Mouse (Mus musculus) lung, adult 18-20 months (tissue): Measurements from ENCODE around the gene Jchain.
A peak's percentile ranks its signal among the peaks of the same experiment; 100 is the strongest.
"Not testable (repeated sequence)": the region's sequence is repeated elsewhere in the genome, so short reads cannot be mapped to it uniquely, and the experiment has no call there.

Experiments
- DNase-seq, 2 experiments: peaks; one replicate each; pipeline ENCODE4 v3.0.0; 2022; ENCODE audit warnings: mixed read lengths in 2 of 2

The Jchain gene

GRCm38 (mm10) chr5:88527657-88528056 lies at the start of gene Jchain:
Jchain (minus strand) TSS chr5:88527891.
- no peak for DNase-seq

- peak; percentile 67 to 80 for DNase-seq
Measured at GRCm38 (mm10) chr5:88575506-88576338, 48.0 kb upstream of the Jchain start.

GRCm38 (mm10) chr5:88574829-88575228 lies 47.1 kb upstream of the Jchain start:
- no peak for DNase-seq

- DNase-seq = no peak
Measured at GRCm38 (mm10) chr5:88569541-88569940, 41.9 kb upstream of the Jchain start.

GRCm38 (mm10) chr5:88566034-88566841 lies 38.5 kb upstream of the Jchain start:
- DNase-seq = no peak

- peak; percentile 72 to 74 for DNase-seq
Measured at GRCm38 (mm10) chr5:88565148-88566033, 37.7 kb upstream of the Jchain start.

- peak; percentile 87 to 90 for DNase-seq
Measured at GRCm38 (mm10) chr5:88564501-88565147, 36.9 kb upstream of the Jchain start, which contains the start of gene Rufy3. Rufy3 (plus strand) TSS chr5:88565040.

GRCm38 (mm10) chr5:88562863-88563780 lies 35.4 kb upstream of the Jchain start:
- no peak for DNase-seq

GRCm38 (mm10) chr5:88561080-88561814 lies 33.6 kb upstream of the Jchain start:
- DNase-seq = no peak

- no peak for DNase-seq
Measured at GRCm38 (mm10) chr5:88558991-88559390, 31.3 kb upstream of the Jchain start.

GRCm38 (mm10) chr5:88554086-88554886 lies 26.6 kb upstream of the Jchain start, which contains the start of gene Utp3:
Utp3 (plus strand) TSS chr5:88554462.
- DNase-seq = peak; percentile 94 to 95

- DNase-seq = no peak
Measured at GRCm38 (mm10) chr5:88553271-88554085, 25.8 kb upstream of the Jchain start.

- no peak for DNase-seq
Measured at GRCm38 (mm10) chr5:88545536-88545935, 17.8 kb upstream of the Jchain start.

- not testable (repeated sequence) for DNase-seq
Measured at GRCm38 (mm10) chr5:88544411-88544810, 16.7 kb upstream of the Jchain start.

GRCm38 (mm10) chr5:88542651-88543282 lies 15.1 kb upstream of the Jchain start:
- DNase-seq = peak in 1 of 2 experiments; percentile 51

- no peak for DNase-seq
Measured at GRCm38 (mm10) chr5:88540845-88541244, 13.2 kb upstream of the Jchain start.

GRCm38 (mm10) chr5:88534697-88535096 lies 7.0 kb upstream of the Jchain start:
- DNase-seq = no peak

GRCm38 (mm10) chr5:88530908-88531307 lies 3.2 kb upstream of the Jchain start:
- DNase-seq = no peak
